Mouse (Mus musculus): Measurements from ENCODE around the gene Tmem97.

DNA sequence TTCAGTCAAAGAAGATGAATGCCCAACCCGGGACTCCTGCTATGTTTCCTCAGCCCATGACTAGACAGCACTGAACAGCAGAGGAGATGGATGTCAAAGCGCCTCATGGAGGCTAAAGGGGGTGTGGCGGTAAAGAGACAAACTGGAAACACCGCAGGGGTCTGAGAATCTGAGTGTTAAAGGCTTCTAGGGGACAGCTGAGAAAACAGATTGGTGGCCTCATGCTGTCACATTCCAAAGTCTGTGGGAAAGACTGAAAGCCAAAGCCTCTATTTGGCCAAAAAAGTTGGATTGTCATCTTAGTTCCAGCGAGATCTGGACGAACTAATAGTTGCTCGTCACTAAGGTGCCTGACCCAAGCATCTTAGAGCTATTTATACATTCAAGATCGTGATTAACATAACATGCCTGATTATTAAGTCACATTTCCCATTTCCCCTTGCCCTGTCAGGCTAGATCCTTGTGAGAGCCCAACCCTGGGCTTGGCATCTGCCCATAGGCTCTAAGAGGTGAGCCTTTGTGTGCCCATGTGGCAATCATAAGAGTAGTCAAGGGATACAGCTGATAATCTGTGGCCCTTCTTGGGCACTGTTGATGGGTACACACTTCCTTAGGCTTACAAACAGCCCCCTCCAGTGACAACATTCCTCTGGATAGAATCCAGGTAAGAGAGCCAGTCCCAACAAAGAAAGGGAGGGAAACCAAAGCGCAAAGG, 27.2 kb downstream of the Tmem97 start:
- no peak for TF ChIP-seq CTCF (IDR thresholded peaks at IDR 0.05; ENCODE audit: borderline replicate concordance, insufficient read depth, low read depth, low read length)
- TF ChIP-seq POLR2A (IDR thresholded peaks at IDR 0.05; ENCODE audit: borderline replicate concordance, insufficient read depth, low read length) = no peak
